ENCODE assay signal across 8 mouse cellular contexts in genomic region chr14:45656831-45657640, GRCm38 (mm10). TPM values are rescaled to one million over a fixed set of nuclear protein-coding genes. Genes with fewer than 3 reads are reported as not detected.
DNase-seq lines count a peak whose midpoint lies in the region; ATAC-seq and TF ChIP-seq lines count a peak whose summit lies in the region.

No protein-coding gene starts in this region.

- H3K9me3 ChIP-seq in erythroblast, embryonic 14.5 days (ENCODE audit: control insufficient read depth, low read length) = no peaks in the 10 kb centered on the region
- H3K9me3 ChIP-seq in heart, embryonic 13.5 days = no peaks in the 10 kb centered on the region
- H3K9me3 ChIP-seq in kidney, postnatal 0 days (replicated peaks; ENCODE audit: low read length) = no peaks in the 10 kb centered on the region
- H3K9me3 ChIP-seq in liver, embryonic 14.5 days (ENCODE audit: control insufficient read depth, low read length) = no peaks in the 10 kb centered on the region
- no peaks in the 10 kb centered on the region for H3K9me3 ChIP-seq in neural tube, embryonic 12.5 days
- no peaks in the 10 kb centered on the region for H3K9me3 ChIP-seq in stomach, postnatal 0 days (ENCODE audit: control insufficient read depth, low read length)

- no peak for TF ChIP-seq CTCF in bone marrow, adult 2 months (IDR thresholded peaks at IDR 0.05; ENCODE audit: control insufficient read depth, insufficient read depth, low read length)
- peak; percentile 43; the same call in 1 of the 2 replicates for TF ChIP-seq CTCF in kidney, postnatal 0 days (IDR thresholded peaks at IDR 0.05; ENCODE audit: low read depth)
- peak; percentile 24; the same call in 1 of the 2 replicates for TF ChIP-seq CTCF in liver, embryonic 14.5 days (IDR thresholded peaks at IDR 0.05; ENCODE audit: low read depth)
- TF ChIP-seq CTCF in stomach, postnatal 0 days (IDR thresholded peaks at IDR 0.05; ENCODE audit: low read depth) = peak; percentile 48

- peaks cover 12% of the 10 kb centered on the region for H3K27me3 ChIP-seq in erythroblast, embryonic 14.5 days (ENCODE audit: control insufficient read depth)
- no peaks in the 10 kb centered on the region for H3K27me3 ChIP-seq in heart, embryonic 13.5 days (replicated peaks)
- H3K27me3 ChIP-seq in kidney, postnatal 0 days (ENCODE audit: insufficient read depth, low read length) = no peaks in the 10 kb centered on the region
- no peaks in the 10 kb centered on the region for H3K27me3 ChIP-seq in liver, embryonic 14.5 days (ENCODE audit: control insufficient read depth, insufficient read depth, low read length)
- H3K27me3 ChIP-seq in neural tube, embryonic 12.5 days (replicated peaks) = no peaks in the 10 kb centered on the region
- H3K27me3 ChIP-seq in stomach, postnatal 0 days (ENCODE audit: control insufficient read depth, insufficient read depth, low read length) = no peaks in the 10 kb centered on the region

- peak; percentile 18; the same call in 1 of the 2 replicates for ATAC-seq in heart, embryonic 13.5 days (ENCODE audit: extremely low read depth, insufficient number of reproducible peaks, low FRiP score, low TSS enrichment)
- ATAC-seq in kidney, postnatal 0 days (replicated peaks; ENCODE audit: low FRiP score, low read depth) = peak; percentile 60
- ATAC-seq in liver, embryonic 14.5 days (ENCODE audit: insufficient read depth) = peak; percentile 12; the same call in 1 of the 2 replicates
- peak; percentile 61 for ATAC-seq in neural tube, embryonic 12.5 days (ENCODE audit: low FRiP score, low read depth)
- peak; percentile 22 for ATAC-seq in stomach, postnatal 0 days (ENCODE audit: low FRiP score, low TSS enrichment)

- H3K4me3 ChIP-seq in bone marrow, adult 2 months (replicated peaks; ENCODE audit: control insufficient read depth, low read depth, low read length) = peak overlapping the region; percentile 79
- peak overlapping the region; percentile 91 for H3K4me3 ChIP-seq in erythroblast, embryonic 14.5 days (replicated peaks)
- H3K4me3 ChIP-seq in heart, embryonic 13.5 days = peak overlapping the region; percentile 89
- peak overlapping the region; percentile 77 for H3K4me3 ChIP-seq in kidney, postnatal 0 days (replicated peaks; ENCODE audit: low read depth, low read length)
- H3K4me3 ChIP-seq in liver, embryonic 14.5 days (ENCODE audit: insufficient read depth in 1 of 2, low read depth in 2 of 2, low read length in 2 of 2) = peak overlapping the region; percentile 81 to 93
- H3K4me3 ChIP-seq in neural tube, embryonic 12.5 days = peak overlapping the region; percentile 84
- peak overlapping the region; percentile 77 for H3K4me3 ChIP-seq in stomach, postnatal 0 days (ENCODE audit: low read depth, low read length)

- H3K9ac ChIP-seq in heart, embryonic 13.5 days = peak overlapping the region; percentile 93
- peak overlapping the region; percentile 82 for H3K9ac ChIP-seq in kidney, postnatal 0 days (ENCODE audit: low read depth, low read length)
- peak overlapping the region; percentile 92 for H3K9ac ChIP-seq in liver, embryonic 14.5 days (replicated peaks)
- H3K9ac ChIP-seq in neural tube, embryonic 12.5 days = peak overlapping the region; percentile 86
- peak overlapping the region; percentile 86 for H3K9ac ChIP-seq in stomach, postnatal 0 days (ENCODE audit: low read length)

- H3K27ac ChIP-seq in bone marrow, adult 2 months (ENCODE audit: control insufficient read depth, insufficient read depth, low read depth, low read length, poor library complexity) = peak overlapping the region; percentile 95
- peak overlapping the region; percentile 91 for H3K27ac ChIP-seq in heart, embryonic 13.5 days (replicated peaks)
- H3K27ac ChIP-seq in kidney, postnatal 0 days = peak overlapping the region; percentile 94
- peak overlapping the region; percentile 90 for H3K27ac ChIP-seq in liver, embryonic 14.5 days
- H3K27ac ChIP-seq in neural tube, embryonic 12.5 days = peak overlapping the region; percentile 91
- H3K27ac ChIP-seq in stomach, postnatal 0 days (replicated peaks) = peak overlapping the region; percentile 95

- H3K4me2 ChIP-seq in heart, embryonic 13.5 days = peak overlapping the region; percentile 95
- H3K4me2 ChIP-seq in kidney, postnatal 0 days (ENCODE audit: low read length) = peak overlapping the region; percentile 96
- peak overlapping the region; percentile 90 for H3K4me2 ChIP-seq in liver, embryonic 14.5 days (ENCODE audit: low read depth)
- H3K4me2 ChIP-seq in neural tube, embryonic 12.5 days (replicated peaks) = peak overlapping the region; percentile 86
- peak overlapping the region; percentile 98 for H3K4me2 ChIP-seq in stomach, postnatal 0 days (replicated peaks; ENCODE audit: low read depth)

- peaks cover 14% of the 10 kb centered on the region for H3K36me3 ChIP-seq in erythroblast, embryonic 14.5 days (ENCODE audit: control insufficient read depth)
- H3K36me3 ChIP-seq in heart, embryonic 13.5 days = no peaks in the 10 kb centered on the region
- H3K36me3 ChIP-seq in kidney, postnatal 0 days (ENCODE audit: insufficient read depth, low read length) = no peaks in the 10 kb centered on the region
- peaks cover 3% of the 10 kb centered on the region; the same call in 1 of the 2 replicates for H3K36me3 ChIP-seq in liver, embryonic 14.5 days (replicated peaks; ENCODE audit: control insufficient read depth, insufficient read depth, low read depth)
- H3K36me3 ChIP-seq in neural tube, embryonic 12.5 days = no peaks in the 10 kb centered on the region
- H3K36me3 ChIP-seq in stomach, postnatal 0 days (ENCODE audit: control insufficient read depth, insufficient read depth, low read length) = no peaks in the 10 kb centered on the region

- TF ChIP-seq POLR2A in bone marrow, adult 2 months (IDR thresholded peaks at IDR 0.05; ENCODE audit: borderline replicate concordance, control insufficient read depth, low read depth, low read length) = no peak

- H3K4me1 ChIP-seq in bone marrow, adult 2 months (ENCODE audit: control insufficient read depth, insufficient read depth, low read length) = peaks cover 4% of the 10 kb centered on the region; the same call in 1 of the 2 replicates
- H3K4me1 ChIP-seq in erythroblast, embryonic 14.5 days (ENCODE audit: control insufficient read depth) = peaks cover 64% of the 10 kb centered on the region
- peaks cover 57% of the 10 kb centered on the region for H3K4me1 ChIP-seq in heart, embryonic 13.5 days
- 0 out of 2 replicates have a peak, but pooled peaks cover 8% of the 10 kb centered on the region for H3K4me1 ChIP-seq in kidney, postnatal 0 days (replicated peaks; ENCODE audit: insufficient read depth, low read length)
- H3K4me1 ChIP-seq in liver, embryonic 14.5 days (replicated peaks; ENCODE audit: control insufficient read depth in 2 of 2, insufficient read depth in 2 of 2, low read length in 1 of 2) = peaks cover 37 to 40% of the 10 kb centered on the region in 2 experiments
- peaks cover 28% of the 10 kb centered on the region for H3K4me1 ChIP-seq in neural tube, embryonic 12.5 days
- H3K4me1 ChIP-seq in stomach, postnatal 0 days (replicated peaks; ENCODE audit: control insufficient read depth, insufficient read depth) = peaks cover 2% of the 10 kb centered on the region; the same call in 1 of the 2 replicates

- WGBS in bone marrow, adult 2 months = under 1% methylated on average over 69 of the region's 69 CpGs
- under 1% methylated on average over 69 of the region's 69 CpGs for WGBS in heart, embryonic 13.5 days
- under 1% methylated on average over 69 of the region's 69 CpGs for WGBS in kidney, postnatal 0 days
- WGBS in liver, embryonic 14.5 days (ENCODE audit: insufficient replicate concordance) = under 1% methylated on average over 65 of the region's 69 CpGs
- under 1% methylated on average over 69 of the region's 69 CpGs for WGBS in neural tube, embryonic 12.5 days
- WGBS in stomach, postnatal 0 days = under 1% methylated on average over 64 of the region's 69 CpGs

- no peak for TF ChIP-seq EP300 in liver, embryonic 14.5 days (IDR thresholded peaks at IDR 0.05; ENCODE audit: low read depth)
- TF ChIP-seq EP300 in stomach, postnatal 0 days (optimal IDR thresholded peaks at IDR 0.05) = no peak

- peak; percentile 61 to 66 for DNase-seq in B cell, adult 2 months
- peak; percentile 57 for DNase-seq in kidney, postnatal 0 days (ENCODE audit: low spot score)
- no peak for DNase-seq in liver, embryonic 14.5 days (ENCODE audit: low read depth in 3 of 3, low spot score in 3 of 3)
- peak; percentile 53 for DNase-seq in stomach, postnatal 0 days (ENCODE audit: low spot score)

RNA-seq across cellular contexts. Expression of gene Ddhd1, which starts 0.9 kb away (rescaled TPM):
- 18.8 and 26.4 TPM in 2 replicates for polyA plus RNA-seq in bone marrow, adult 2 months (2011; ENCODE audit: insufficient read depth, insufficient read length, low replicate concordance, missing spikeins)
- 0.93 and 1.0 TPM in 2 replicates for polyA plus RNA-seq in erythroblast, embryonic 14.5 days (2012)
- polyA plus RNA-seq in heart, embryonic 13.5 days (2015; fragmentation: Nextera tagmentation; extraction: Ambion mirVana) = 6.7 and 7.9 TPM in 2 replicates
- 4.9 and 5.4 TPM in 2 replicates for polyA plus RNA-seq in kidney, postnatal 0 days (2015; fragmentation: Nextera tagmentation; extraction: Ambion mirVana)
- polyA plus RNA-seq in liver, embryonic 14.5 days (2012; rRNA removed) = 12.9 and 15.4 TPM in 2 replicates
- polyA plus RNA-seq in liver, embryonic 14.5 days (2014; fragmentation: Nextera tagmentation; extraction: Ambion mirVana) = 8.9 and 10.7 TPM in 2 replicates
- polyA plus RNA-seq in neural tube, embryonic 12.5 days (2016; fragmentation: Nextera tagmentation; extraction: Ambion mirVana) = 23.3 and 23.5 TPM in 2 replicates
- polyA plus RNA-seq in stomach, postnatal 0 days (2015; fragmentation: Nextera tagmentation; extraction: Ambion mirVana) = 4.4 and 4.5 TPM in 2 replicates

Comparison
In these comparisons a context has a peak if more than half of its experiments do, and no peak if none do; other contexts are left out.
1. DNase-seq: peak in B cell, adult 2 months (2 of 2), kidney, postnatal 0 days (single experiment) and stomach, postnatal 0 days (single experiment); none in liver, embryonic 14.5 days (0 of 3).
2. Peak in every context shown above with its lines, with median percentiles within 50 percentile points of each other: H3K27ac ChIP-seq, H3K4me3 ChIP-seq, ATAC-seq, H3K4me2 ChIP-seq and H3K9ac ChIP-seq.